Mouse (Mus musculus) urinary bladder, postnatal 14 days (tissue): ENCODE measurements around the gene Ube3c.
"Not testable (repeated sequence)": the region's sequence is repeated elsewhere in the genome, so short reads cannot be mapped to it uniquely, and the experiment has no call there.

Source experiments
- DNase-seq: peaks from one replicate; pipeline ENCODE4 v3.0.0; 2021; ENCODE audit warnings: low spot score

Ube3c gene

GRCm38 (mm10) chr5:29568848-29569377 lies at the start of gene Ube3c:
Ube3c (plus strand) TSS chr5:29569242.
- peak; percentile 98 for DNase-seq

GRCm38 (mm10) chr5:29560111-29560510 lies 8.9 kb upstream of the Ube3c start:
- no peak for DNase-seq

- no peak for DNase-seq
Observed at GRCm38 (mm10) chr5:29560667-29561066, 8.4 kb upstream of the Ube3c start.

GRCm38 (mm10) chr5:29569378-29570280 lies 587 bp downstream of the Ube3c start:
- DNase-seq = peak; percentile 65

- DNase-seq = not testable (repeated sequence)
Observed at GRCm38 (mm10) chr5:29574286-29574685, 5.2 kb downstream of the Ube3c start.

GRCm38 (mm10) chr5:29575085-29575484 lies 6.0 kb downstream of the Ube3c start:
- DNase-seq = no peak

- no peak for DNase-seq
Observed at GRCm38 (mm10) chr5:29577795-29578631, 9.0 kb downstream of the Ube3c start.

GRCm38 (mm10) chr5:29583880-29584595 lies 15.0 kb downstream of the Ube3c start:
- no peak for DNase-seq

GRCm38 (mm10) chr5:29592161-29592560 lies 23.1 kb downstream of the Ube3c start:
- not testable (repeated sequence) for DNase-seq

- no peak for DNase-seq
Observed at GRCm38 (mm10) chr5:29606546-29606945, 37.5 kb downstream of the Ube3c start.

GRCm38 (mm10) chr5:29625610-29626009 lies 56.6 kb downstream of the Ube3c start:
- DNase-seq = no peak

GRCm38 (mm10) chr5:29629941-29630340 lies 60.9 kb downstream of the Ube3c start:
- no peak for DNase-seq

- DNase-seq = no peak
Observed at GRCm38 (mm10) chr5:29631711-29632110, 62.7 kb downstream of the Ube3c start.

- no peak for DNase-seq
Observed at GRCm38 (mm10) chr5:29636298-29636697, 67.3 kb downstream of the Ube3c start.

- no peak for DNase-seq
Observed at GRCm38 (mm10) chr5:29636884-29637283, 67.8 kb downstream of the Ube3c start.

GRCm38 (mm10) chr5:29641124-29641884 lies 72.3 kb downstream of the Ube3c start:
- no peak for DNase-seq

GRCm38 (mm10) chr5:29651696-29652095 lies 82.7 kb downstream of the Ube3c start:
- no peak for DNase-seq

- DNase-seq = no peak
Observed at GRCm38 (mm10) chr5:29657590-29658339, 88.7 kb downstream of the Ube3c start.

- not testable (repeated sequence) for DNase-seq
Observed at GRCm38 (mm10) chr5:29661246-29661645, 92.2 kb downstream of the Ube3c start.

- DNase-seq = no peak
Observed at GRCm38 (mm10) chr5:29665391-29665790, 96.3 kb downstream of the Ube3c start.
